Mouse (Mus musculus): ENCODE results near the gene Gm4131. TPM values are rescaled to one million over a fixed set of nuclear protein-coding genes. Genes with fewer than 3 reads are reported as not detected.

The Gm4131 gene
- polyA plus RNA-seq, 1 experiment = 1.6 TPM

DNA sequence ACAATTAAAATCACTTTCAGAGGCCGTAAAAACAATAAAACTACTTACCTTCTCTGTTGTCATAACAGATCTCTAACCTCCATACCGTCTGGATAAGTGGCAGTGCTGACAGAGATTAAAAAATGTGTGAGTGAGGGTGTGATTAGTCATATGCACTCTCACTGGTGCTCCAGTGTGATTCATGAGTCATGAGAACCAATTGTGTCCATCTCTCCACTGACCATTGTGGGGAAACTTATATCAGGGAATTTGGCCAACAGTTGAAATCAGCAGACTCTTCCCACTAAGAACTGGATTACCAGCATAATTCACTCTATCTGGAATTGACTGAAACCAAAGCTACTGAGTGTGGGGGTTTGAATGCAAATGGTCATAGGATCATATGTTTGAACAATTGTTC is 35.8 kb downstream of the Gm4131 start:
- DNase-seq = no peak
- H3K27ac ChIP-seq (ENCODE audit: insufficient read depth, low read depth, low read length) = no peak overlapping the region
- TF ChIP-seq CTCF (conservative IDR thresholded peaks at IDR 0.05; ENCODE audit: insufficient read depth, insufficient read length, low read depth, low read length) (no peak), POLR2A (IDR thresholded peaks at IDR 0.05; ENCODE audit: low read depth, low read length) (no peak)
- H3K27me3 ChIP-seq (replicated peaks; ENCODE audit: control insufficient read depth, insufficient read depth, low read length) = no peaks in the 10 kb centered on the region
- whole genome bisulfite sequencing = 56% methylated on average over 2 of the region's 2 CpGs
- H3K4me1 ChIP-seq (ENCODE audit: control insufficient read depth, insufficient read depth, low read length) = no peaks in the 10 kb centered on the region
- no peaks in the 10 kb centered on the region for H3K36me3 ChIP-seq (ENCODE audit: control insufficient read depth, insufficient read depth, low read length)
- H3K4me3 ChIP-seq (ENCODE audit: insufficient read depth, low read depth, low read length) = no peak overlapping the region

GRCm38 (mm10) chr14:62512845-62513244 is 53.9 kb downstream of the Gm4131 start:
- 78% methylated on average over 1 of the region's 1 CpGs for WGBS
- H3K4me3 ChIP-seq (ENCODE audit: insufficient read depth, low read depth, low read length) = no peak overlapping the region
- no peak overlapping the region for H3K27ac ChIP-seq (ENCODE audit: insufficient read depth, low read depth, low read length)
- no peaks in the 10 kb centered on the region for H3K4me1 ChIP-seq (ENCODE audit: control insufficient read depth, insufficient read depth, low read length)
- DNase-seq = peak; percentile 22
- H3K36me3 ChIP-seq (ENCODE audit: control insufficient read depth, insufficient read depth, low read length) = no peaks in the 10 kb centered on the region
- H3K27me3 ChIP-seq (replicated peaks; ENCODE audit: control insufficient read depth, insufficient read depth, low read length) = no peaks in the 10 kb centered on the region
- TF ChIP-seq POLR2A (IDR thresholded peaks at IDR 0.05; ENCODE audit: low read depth, low read length) (no peak), CTCF (conservative IDR thresholded peaks at IDR 0.05; ENCODE audit: insufficient read depth, insufficient read length, low read depth, low read length) (no peak)

DNA sequence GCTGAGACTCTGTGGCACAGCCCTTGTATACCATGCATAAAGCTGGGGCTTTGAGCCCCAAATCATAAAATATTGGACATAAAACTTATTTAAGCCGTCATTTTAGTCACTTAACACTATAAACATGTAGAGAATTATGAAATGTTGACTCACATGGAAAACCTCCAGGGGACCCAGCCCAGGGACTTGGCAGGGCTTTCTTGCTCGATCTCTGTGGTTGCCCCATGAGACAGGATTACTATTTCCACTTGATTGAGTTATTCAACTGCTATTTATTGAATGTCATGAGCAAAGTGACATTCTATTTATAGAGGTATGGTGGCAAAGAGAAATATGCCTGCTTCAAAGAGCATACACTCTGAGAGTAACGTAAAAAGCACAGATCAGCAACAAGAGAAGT is 57.4 kb downstream of the Gm4131 start:
- no peak for TF ChIP-seq CTCF (conservative IDR thresholded peaks at IDR 0.05; ENCODE audit: insufficient read depth, insufficient read length, low read depth, low read length)
- no peak for TF ChIP-seq POLR2A (IDR thresholded peaks at IDR 0.05; ENCODE audit: low read depth, low read length)
- H3K4me3 ChIP-seq (ENCODE audit: insufficient read depth, low read depth, low read length) = no peak overlapping the region
- H3K36me3 ChIP-seq (ENCODE audit: control insufficient read depth, insufficient read depth, low read length) = no peaks in the 10 kb centered on the region
- H3K27ac ChIP-seq (ENCODE audit: insufficient read depth, low read depth, low read length) = no peak overlapping the region
- no peaks in the 10 kb centered on the region for H3K4me1 ChIP-seq (ENCODE audit: control insufficient read depth, insufficient read depth, low read length)
- no peaks in the 10 kb centered on the region for H3K27me3 ChIP-seq (replicated peaks; ENCODE audit: control insufficient read depth, insufficient read depth, low read length)
- no peak for DNase-seq
- WGBS = 62% methylated on average over 3 of the region's 3 CpGs

DNA sequence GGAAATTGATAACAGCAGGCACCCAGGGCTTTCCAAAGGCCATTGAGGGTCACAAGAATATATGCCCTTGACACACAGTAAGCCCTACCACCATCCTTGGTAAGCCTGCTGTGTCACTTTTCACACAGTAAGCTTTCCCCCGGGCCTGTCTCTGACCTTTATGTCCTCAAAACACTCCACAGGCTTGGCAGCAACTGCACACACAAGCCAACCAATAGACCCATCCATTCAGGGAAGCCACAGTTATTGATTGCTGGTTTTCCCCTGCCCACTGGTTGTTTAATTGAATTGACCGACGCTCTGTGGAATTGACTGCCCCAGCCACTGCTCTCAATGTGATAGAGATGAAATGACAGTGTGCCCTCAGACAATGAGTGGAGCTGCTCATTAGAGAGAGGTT is 60.5 kb downstream of the Gm4131 start:
- WGBS = 82% methylated on average over 3 of the region's 3 CpGs
- no peaks in the 10 kb centered on the region for H3K27me3 ChIP-seq (replicated peaks; ENCODE audit: control insufficient read depth, insufficient read depth, low read length)
- no peaks in the 10 kb centered on the region for H3K36me3 ChIP-seq (ENCODE audit: control insufficient read depth, insufficient read depth, low read length)
- H3K27ac ChIP-seq (ENCODE audit: insufficient read depth, low read depth, low read length) = no peak overlapping the region
- H3K4me3 ChIP-seq (ENCODE audit: insufficient read depth, low read depth, low read length) = no peak overlapping the region
- TF ChIP-seq CTCF (conservative IDR thresholded peaks at IDR 0.05; ENCODE audit: insufficient read depth, insufficient read length, low read depth, low read length) (no peak), POLR2A (IDR thresholded peaks at IDR 0.05; ENCODE audit: low read depth, low read length) (no peak)
- no peak for DNase-seq
- H3K4me1 ChIP-seq (ENCODE audit: control insufficient read depth, insufficient read depth, low read length) = no peaks in the 10 kb centered on the region

DNA sequence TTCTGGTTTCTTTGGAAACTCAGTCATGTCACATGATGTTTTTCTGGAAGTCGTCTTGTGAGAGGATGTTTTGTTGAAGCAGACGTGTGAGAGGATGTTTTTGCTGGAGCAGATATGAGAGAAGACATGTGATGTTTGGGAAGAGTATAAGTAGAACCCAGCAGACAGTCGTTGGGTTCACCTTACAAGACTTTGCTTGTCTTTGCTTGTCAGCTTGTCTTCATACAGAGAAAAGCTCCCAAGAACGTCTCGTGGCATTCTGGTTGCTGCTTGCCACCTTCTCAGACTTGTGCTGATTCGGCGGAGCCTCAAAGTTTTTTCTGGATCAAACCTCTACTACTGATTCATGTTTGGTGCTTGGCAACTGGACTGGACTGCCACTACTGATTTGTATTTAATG is 69.3 kb downstream of the Gm4131 start:
- H3K27ac ChIP-seq (ENCODE audit: insufficient read depth, low read depth, low read length) = no peak overlapping the region
- no peak for TF ChIP-seq CTCF (conservative IDR thresholded peaks at IDR 0.05; ENCODE audit: insufficient read depth, insufficient read length, low read depth, low read length)
- no peak for TF ChIP-seq POLR2A (IDR thresholded peaks at IDR 0.05; ENCODE audit: low read depth, low read length)
- no peak for DNase-seq
- H3K4me1 ChIP-seq (ENCODE audit: control insufficient read depth, insufficient read depth, low read length) = no peaks in the 10 kb centered on the region
- no peak overlapping the region for H3K4me3 ChIP-seq (ENCODE audit: insufficient read depth, low read depth, low read length)
- no peaks in the 10 kb centered on the region for H3K27me3 ChIP-seq (replicated peaks; ENCODE audit: control insufficient read depth, insufficient read depth, low read length)
- WGBS = 75% methylated on average over 7 of the region's 7 CpGs
- H3K36me3 ChIP-seq (ENCODE audit: control insufficient read depth, insufficient read depth, low read length) = no peaks in the 10 kb centered on the region

- no peaks in the 10 kb centered on the region for H3K27me3 ChIP-seq (replicated peaks; ENCODE audit: control insufficient read depth, insufficient read depth, low read length)
- H3K4me3 ChIP-seq (ENCODE audit: insufficient read depth, low read depth, low read length) = no peak overlapping the region
- TF ChIP-seq POLR2A (IDR thresholded peaks at IDR 0.05; ENCODE audit: low read depth, low read length) = no peak
- TF ChIP-seq CTCF (conservative IDR thresholded peaks at IDR 0.05; ENCODE audit: insufficient read depth, insufficient read length, low read depth, low read length) = no peak
- no peaks in the 10 kb centered on the region for H3K36me3 ChIP-seq (ENCODE audit: control insufficient read depth, insufficient read depth, low read length)
- H3K4me1 ChIP-seq (ENCODE audit: control insufficient read depth, insufficient read depth, low read length) = no peaks in the 10 kb centered on the region
- H3K27ac ChIP-seq (ENCODE audit: insufficient read depth, low read depth, low read length) = no peak overlapping the region
- 49% methylated on average over 1 of the region's 1 CpGs for WGBS
- no peak for DNase-seq
These were observed 70.2 kb downstream of the Gm4131 start for GRCm38 (mm10) chr14:62496501-62496900.

- WGBS = 80% methylated on average over 5 of the region's 5 CpGs
- H3K27me3 ChIP-seq (replicated peaks; ENCODE audit: control insufficient read depth, insufficient read depth, low read length) = no peaks in the 10 kb centered on the region
These were observed 73.3 kb downstream of the Gm4131 start for GRCm38 (mm10) chr14:62493456-62493855.

More at GRCm38 (mm10) chr14:62493456-62493855, 73.3 kb downstream of the Gm4131 start:
- H3K4me1 ChIP-seq (ENCODE audit: control insufficient read depth, insufficient read depth, low read length) = no peaks in the 10 kb centered on the region
- no peaks in the 10 kb centered on the region for H3K36me3 ChIP-seq (ENCODE audit: control insufficient read depth, insufficient read depth, low read length)
- no peak overlapping the region for H3K27ac ChIP-seq (ENCODE audit: insufficient read depth, low read depth, low read length)
- TF ChIP-seq CTCF (conservative IDR thresholded peaks at IDR 0.05; ENCODE audit: insufficient read depth, insufficient read length, low read depth, low read length) = no peak
- no peak for TF ChIP-seq POLR2A (IDR thresholded peaks at IDR 0.05; ENCODE audit: low read depth, low read length)
- H3K4me3 ChIP-seq (ENCODE audit: insufficient read depth, low read depth, low read length) = no peak overlapping the region
- DNase-seq = no peak

Measured in kidney, adult 2 months (tissue).